Mouse (Mus musculus): ENCODE data around the gene G6pc2. TPM values are rescaled to one million over a fixed set of nuclear protein-coding genes. Genes with fewer than 3 reads are reported as not detected.

The G6pc2 gene
- not detected in 2 replicates for polyA plus RNA-seq (2016; fragmentation: Nextera tagmentation; extraction: Ambion mirVana)

DNA sequence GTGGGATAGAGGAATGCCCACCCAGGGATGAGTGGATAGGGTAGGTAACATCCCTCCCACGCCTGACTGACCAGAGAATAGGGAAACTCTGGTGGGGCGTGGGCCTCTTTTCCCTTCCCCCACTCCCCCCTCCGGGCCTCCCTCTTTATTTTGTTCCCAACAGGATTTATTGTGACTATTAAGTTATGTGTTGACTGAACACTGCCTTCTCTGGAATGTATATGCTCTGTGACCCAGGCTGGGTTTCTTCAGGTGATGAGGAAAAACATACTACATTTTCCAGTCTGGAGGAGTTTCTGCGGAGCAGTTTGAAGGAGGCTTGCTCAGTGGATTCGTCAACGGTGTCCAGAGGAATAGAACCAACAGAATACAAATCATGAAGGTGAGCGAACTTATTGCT lies at the start of gene G6pc2:
G6pc2 (plus strand) TSS at position 301 of the 400 bp plus-strand sequence.
- 0 out of 2 replicates have a peak, but pooled peaks cover under 1% of the 10 kb centered on the region for H3K4me1 ChIP-seq
- H3K27ac ChIP-seq (replicated peaks), result no peak within 1 kb of the TSS
- 79% methylated on average over 7 of the region's 7 CpGs for WGBS
- no peaks in the 10 kb centered on the region for H3K27me3 ChIP-seq (ENCODE audit: low read depth, poor library complexity, severe bottlenecking)
- H3K36me3 ChIP-seq, result no peaks in the 10 kb centered on the region
- no peak for DNase-seq (ENCODE audit: low spot score)
- H3K4me3 ChIP-seq, result no peak within 1 kb of the TSS
- no peaks in the 10 kb centered on the region for H3K9me3 ChIP-seq (replicated peaks)

DNA sequence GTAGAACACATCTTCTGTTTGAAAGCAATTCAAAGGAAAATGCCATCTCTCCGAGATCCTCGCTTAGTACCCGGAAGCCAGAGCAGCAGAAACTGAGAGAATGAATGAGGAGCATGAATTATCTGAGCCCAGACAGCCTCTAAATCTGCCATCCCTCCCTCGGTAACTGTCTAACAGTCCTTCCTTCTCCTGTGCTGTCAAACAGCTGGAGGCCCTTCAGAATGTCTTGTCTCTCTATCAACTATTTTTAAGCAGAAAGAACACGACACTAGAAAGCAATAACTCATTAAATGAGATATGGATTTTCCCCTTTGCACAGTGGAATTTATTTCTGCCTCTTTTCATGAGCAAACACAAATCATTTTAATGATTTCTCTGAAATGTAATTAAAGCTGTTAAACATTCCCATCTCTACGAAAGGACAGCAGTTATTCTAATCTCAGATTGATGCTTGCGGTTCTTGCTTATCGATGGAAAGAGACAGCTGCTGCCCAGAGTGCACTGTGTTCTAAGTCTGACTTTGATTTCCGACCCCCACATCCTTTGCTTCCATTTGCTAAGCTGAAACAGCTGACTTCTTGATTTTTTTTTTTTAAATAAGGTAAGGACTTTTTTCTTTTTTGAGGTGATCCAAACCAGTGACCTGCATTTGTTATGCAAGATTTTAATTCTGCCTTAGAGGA lies 40.3 kb upstream of the G6pc2 start:
- H3K4me3 ChIP-seq, result no peak overlapping the region
- DNase-seq (ENCODE audit: low spot score), result no peak
- 87% methylated on average over 9 of the region's 9 CpGs for WGBS

DNA sequence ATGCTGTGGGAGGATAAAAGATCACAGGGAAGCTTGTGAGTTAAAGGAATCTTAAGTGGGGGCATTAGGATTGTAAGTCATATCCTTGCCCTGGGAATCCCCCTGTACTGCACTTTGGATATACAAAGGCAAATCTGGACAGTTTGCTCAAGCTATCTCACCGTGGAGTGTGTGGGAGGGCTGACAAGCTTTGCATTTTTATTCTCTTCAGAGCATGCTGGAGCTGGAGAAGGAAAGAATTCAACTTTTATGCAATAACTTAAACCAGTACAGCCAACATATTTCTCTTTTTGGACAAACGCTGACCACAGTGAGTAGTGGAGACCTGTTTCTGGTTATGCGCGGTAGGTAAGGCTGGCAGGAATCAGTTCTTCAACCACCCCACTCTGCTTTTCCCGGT lies 35.6 kb upstream of the G6pc2 start:
- no peaks in the 10 kb centered on the region for H3K27me3 ChIP-seq (ENCODE audit: low read depth, poor library complexity, severe bottlenecking)
- WGBS, result 76% methylated on average over 5 of the region's 5 CpGs
- H3K4me1 ChIP-seq, result peaks cover 15% of the 10 kb centered on the region
- DNase-seq (ENCODE audit: low spot score), result no peak
- H3K27ac ChIP-seq (replicated peaks), result no peak overlapping the region
- H3K4me3 ChIP-seq, result no peak overlapping the region
- peaks cover 6% of the 10 kb centered on the region; the same call in 1 of the 2 replicates for H3K9me3 ChIP-seq (replicated peaks)
- no peaks in the 10 kb centered on the region for H3K36me3 ChIP-seq

More for the DNA sequence above, 40.3 kb upstream of the G6pc2 start:
- peaks cover 6% of the 10 kb centered on the region for H3K4me1 ChIP-seq
- no peak overlapping the region for H3K27ac ChIP-seq (replicated peaks)
- H3K9me3 ChIP-seq (replicated peaks), result peaks cover 6% of the 10 kb centered on the region; the same call in 1 of the 2 replicates
- H3K27me3 ChIP-seq (ENCODE audit: low read depth, poor library complexity, severe bottlenecking), result no peaks in the 10 kb centered on the region
- H3K36me3 ChIP-seq, result no peaks in the 10 kb centered on the region

DNA sequence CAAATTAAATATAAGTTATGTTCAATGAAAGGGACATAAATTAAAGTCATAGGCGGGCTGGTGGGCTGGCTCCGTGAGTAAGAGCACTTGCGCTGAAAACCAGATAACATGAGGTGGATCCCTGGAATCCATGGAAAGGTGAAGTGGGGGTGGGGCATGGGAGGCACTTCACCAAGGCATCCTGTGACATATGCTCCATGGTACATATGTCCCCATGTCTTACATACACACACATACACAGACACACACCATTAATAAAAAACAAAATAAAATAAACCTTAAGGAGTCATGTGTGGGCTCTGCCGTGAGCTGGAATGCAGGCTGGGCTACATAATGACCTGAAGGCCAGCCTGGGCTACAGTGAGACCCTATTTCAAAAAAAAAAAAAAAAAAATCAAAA lies 31.2 kb upstream of the G6pc2 start:
- 95% methylated on average over 4 of the region's 4 CpGs for WGBS
- no peaks in the 10 kb centered on the region for H3K27me3 ChIP-seq (ENCODE audit: low read depth, poor library complexity, severe bottlenecking)
- no peak overlapping the region for H3K4me3 ChIP-seq
- H3K9me3 ChIP-seq (replicated peaks), result no peaks in the 10 kb centered on the region
- no peak for DNase-seq (ENCODE audit: low spot score)
- H3K36me3 ChIP-seq, result no peaks in the 10 kb centered on the region
- H3K27ac ChIP-seq (replicated peaks), result no peak overlapping the region
- peaks cover 15% of the 10 kb centered on the region for H3K4me1 ChIP-seq

- 82% methylated on average over 2 of the region's 2 CpGs for WGBS
- no peak overlapping the region for H3K4me3 ChIP-seq
- H3K27me3 ChIP-seq (ENCODE audit: low read depth, poor library complexity, severe bottlenecking), result no peaks in the 10 kb centered on the region
- no peak for DNase-seq (ENCODE audit: low spot score)
- H3K9me3 ChIP-seq (replicated peaks), result no peaks in the 10 kb centered on the region
- peak overlapping the region; percentile 42; the same call in 1 of the 2 replicates for H3K27ac ChIP-seq (replicated peaks)
- peaks cover 10% of the 10 kb centered on the region for H3K4me1 ChIP-seq
- peaks cover 28% of the 10 kb centered on the region for H3K36me3 ChIP-seq
Measured at GRCm38 (mm10) chr2:69187990-69188389, 22.9 kb upstream of the G6pc2 start.

DNA sequence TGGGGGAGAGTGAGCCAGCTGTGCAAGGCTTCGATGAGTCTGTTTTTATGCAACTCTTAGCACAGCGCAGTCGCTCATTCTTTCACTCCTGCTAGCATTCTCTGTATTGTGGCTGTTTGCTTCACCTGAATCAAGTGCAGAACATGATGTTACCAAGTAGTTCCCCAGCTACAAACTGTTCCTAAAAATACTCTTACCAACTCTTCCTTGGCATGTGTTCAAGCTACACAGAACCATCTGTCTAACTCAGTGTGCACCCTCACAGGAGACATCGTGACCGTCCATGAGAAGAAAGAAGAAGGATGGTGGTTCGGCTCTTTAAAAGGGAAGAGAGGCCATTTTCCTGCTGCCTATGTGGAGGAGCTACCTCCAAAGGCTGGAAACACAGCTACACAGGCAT lies 22.1 kb upstream of the G6pc2 start:
- DNase-seq (ENCODE audit: low spot score), result no peak
- Histone ChIP-seq H3K27ac (replicated peaks) (no peak overlapping the region), H3K4me1 (peaks cover 10% of the 10 kb centered on the region), H3K27me3 (ENCODE audit: low read depth, poor library complexity, severe bottlenecking) (no peaks in the 10 kb centered on the region), H3K9me3 (replicated peaks) (no peaks in the 10 kb centered on the region), H3K36me3 (peaks cover 36% of the 10 kb centered on the region), H3K4me3 (no peak overlapping the region)
- 95% methylated on average over 6 of the region's 6 CpGs for WGBS

DNA sequence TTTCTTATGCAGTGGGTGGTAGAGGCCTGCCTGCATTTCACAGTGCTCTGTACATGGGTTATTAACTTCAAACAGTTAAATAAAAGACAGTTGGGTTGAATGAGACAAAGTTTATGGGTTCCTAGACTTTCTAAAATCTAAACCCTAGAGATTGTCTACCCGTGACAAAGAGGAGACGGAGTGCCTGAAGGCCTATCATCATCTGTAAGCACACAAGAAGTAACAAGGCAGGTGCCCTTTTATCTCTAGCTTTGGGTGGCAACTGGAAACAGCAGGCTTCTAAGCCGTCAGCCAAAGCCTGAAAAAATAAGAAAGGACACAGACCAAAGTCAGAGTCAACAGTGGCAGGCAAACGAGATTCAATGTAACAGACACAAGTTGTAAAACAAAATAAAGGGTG lies 21.7 kb upstream of the G6pc2 start:
- H3K27ac ChIP-seq (replicated peaks), result no peak overlapping the region
- WGBS, result 77% methylated on average over 4 of the region's 4 CpGs

GRCm38 (mm10) chr2:69191059-69191458 lies 19.8 kb upstream of the G6pc2 start:
- H3K27me3 ChIP-seq (ENCODE audit: low read depth, poor library complexity, severe bottlenecking), result no peaks in the 10 kb centered on the region
- H3K27ac ChIP-seq (replicated peaks), result no peak overlapping the region
- H3K36me3 ChIP-seq, result peaks cover 59% of the 10 kb centered on the region
- H3K4me3 ChIP-seq, result no peak overlapping the region
- peaks cover 10% of the 10 kb centered on the region for H3K4me1 ChIP-seq
- 93% methylated on average over 5 of the region's 5 CpGs for WGBS
- no peak for DNase-seq (ENCODE audit: low spot score)
- H3K9me3 ChIP-seq (replicated peaks), result no peaks in the 10 kb centered on the region

More for the DNA sequence above, 21.7 kb upstream of the G6pc2 start:
- Histone ChIP-seq H3K36me3 (peaks cover 41% of the 10 kb centered on the region), H3K27me3 (ENCODE audit: low read depth, poor library complexity, severe bottlenecking) (no peaks in the 10 kb centered on the region), H3K9me3 (replicated peaks) (no peaks in the 10 kb centered on the region), H3K4me1 (peaks cover 10% of the 10 kb centered on the region), H3K4me3 (no peak overlapping the region)
- no peak for DNase-seq (ENCODE audit: low spot score)

- Histone ChIP-seq H3K27ac (replicated peaks) (no peak overlapping the region), H3K4me3 (no peak overlapping the region), H3K4me1 (no peaks in the 10 kb centered on the region), H3K27me3 (ENCODE audit: low read depth, poor library complexity, severe bottlenecking) (no peaks in the 10 kb centered on the region), H3K36me3 (peaks cover 75% of the 10 kb centered on the region), H3K9me3 (replicated peaks) (no peaks in the 10 kb centered on the region)
- DNase-seq (ENCODE audit: low spot score), result no peak
- 90% methylated on average over 5 of the region's 5 CpGs for WGBS
Measured at GRCm38 (mm10) chr2:69193555-69193954, 17.3 kb upstream of the G6pc2 start.

DNA sequence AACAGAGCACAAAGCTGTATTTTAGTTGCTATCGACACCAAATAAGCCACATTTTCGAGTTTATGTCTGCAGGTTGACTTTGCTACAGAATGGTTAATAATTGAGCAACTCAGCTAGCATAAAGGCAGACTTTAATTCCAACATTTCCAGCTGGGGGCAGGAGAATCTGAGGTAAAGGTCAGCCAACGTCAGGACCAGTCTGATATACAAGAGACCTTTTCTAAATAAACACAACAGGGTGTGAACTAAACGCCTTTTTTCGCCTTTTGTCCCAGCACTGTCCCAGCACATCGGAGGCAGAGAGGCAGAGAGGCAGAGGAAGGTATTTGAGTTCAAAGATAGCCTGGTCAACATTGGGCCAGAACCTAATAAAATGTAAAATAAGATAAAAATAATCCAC lies 5.7 kb upstream of the G6pc2 start:
- WGBS, result 30% methylated on average over 6 of the region's 6 CpGs
- Histone ChIP-seq H3K36me3 (peaks cover 32% of the 10 kb centered on the region), H3K4me3 (peak overlapping the region; percentile 89), H3K27me3 (ENCODE audit: low read depth, poor library complexity, severe bottlenecking) (no peaks in the 10 kb centered on the region), H3K9me3 (replicated peaks) (no peaks in the 10 kb centered on the region), H3K27ac (replicated peaks) (peak overlapping the region; percentile 97), H3K4me1 (peaks cover 18% of the 10 kb centered on the region)
- DNase-seq (ENCODE audit: low spot score), result no peak

DNA sequence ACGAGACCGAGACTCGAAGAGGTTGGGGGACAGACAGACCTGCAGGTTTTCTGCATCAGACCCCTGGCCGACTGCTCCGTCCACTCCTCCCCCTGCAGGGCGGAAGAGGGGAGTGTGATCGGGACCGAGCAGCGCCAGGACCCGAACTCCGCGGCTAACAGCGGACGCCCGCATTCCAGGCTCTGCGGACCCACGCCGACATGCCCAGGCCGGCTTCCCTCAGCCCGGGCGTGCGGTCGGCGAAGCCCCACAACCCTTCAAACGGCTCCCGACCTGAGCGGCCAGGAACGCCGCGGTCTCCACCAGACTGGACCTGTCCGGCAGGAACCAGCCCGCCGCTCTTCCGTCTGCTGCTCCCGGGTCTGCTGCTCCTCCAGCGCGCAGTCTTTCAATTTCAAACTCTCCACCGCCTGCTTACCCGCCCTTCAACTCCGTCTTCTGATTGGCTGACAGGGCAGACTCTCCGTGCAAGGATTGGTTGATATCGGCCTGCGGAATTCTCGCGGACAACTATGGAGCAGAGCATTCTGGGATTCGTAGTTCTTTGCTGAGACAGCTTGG lies 5.0 kb upstream of the G6pc2 start, which contains the start of gene Spc25:
Spc25 (minus strand) TSS at position 404 of the 561 bp plus-strand sequence.
- no peaks in the 10 kb centered on the region for H3K27me3 ChIP-seq (ENCODE audit: low read depth, poor library complexity, severe bottlenecking)
- H3K4me3 ChIP-seq, result peak within 1 kb of the TSS; percentile 89

GRCm38 (mm10) chr2:69206523-69206922 lies 4.3 kb upstream of the G6pc2 start:
- WGBS, result 24% methylated on average over 7 of the region's 7 CpGs

More for the DNA sequence above, 5.0 kb upstream of the G6pc2 start, which contains the start of gene Spc25:
- Histone ChIP-seq H3K27ac (replicated peaks) (peak within 1 kb of the TSS; percentile 97), H3K36me3 (peaks cover 27% of the 10 kb centered on the region), H3K9me3 (replicated peaks) (no peaks in the 10 kb centered on the region), H3K4me1 (peaks cover 18% of the 10 kb centered on the region)
- under 1% methylated on average over 46 of the region's 46 CpGs for WGBS
- DNase-seq (ENCODE audit: low spot score), result peak; percentile 92

DNA sequence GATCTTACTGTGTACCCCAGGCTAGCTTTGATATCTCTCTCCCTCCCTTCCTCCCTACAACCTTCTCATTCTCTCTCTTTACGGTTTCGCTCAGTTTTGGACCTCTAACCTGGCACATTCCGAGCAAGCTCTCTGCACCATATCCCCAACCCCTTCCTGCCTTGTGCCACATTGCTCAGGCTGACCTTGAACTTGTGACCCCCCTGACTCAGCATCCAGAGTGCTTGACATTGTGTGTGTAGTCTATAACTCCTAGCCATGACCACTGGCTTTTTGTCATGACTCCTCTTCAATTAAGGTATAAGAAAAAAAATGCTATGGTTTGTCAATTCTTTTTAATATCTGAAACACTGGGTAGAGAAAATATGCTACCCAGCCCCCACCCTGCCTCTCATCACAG lies 1.2 kb upstream of the G6pc2 start:
- no peaks in the 10 kb centered on the region for H3K27me3 ChIP-seq (ENCODE audit: low read depth, poor library complexity, severe bottlenecking)
- H3K9me3 ChIP-seq (replicated peaks), result no peaks in the 10 kb centered on the region
- no peaks in the 10 kb centered on the region for H3K36me3 ChIP-seq
- peaks cover 9% of the 10 kb centered on the region for H3K4me1 ChIP-seq
- no peak for DNase-seq (ENCODE audit: low spot score)
- H3K4me3 ChIP-seq, result no peak overlapping the region
- H3K27ac ChIP-seq (replicated peaks), result no peak overlapping the region
- 87% methylated on average over 3 of the region's 3 CpGs for WGBS

More at GRCm38 (mm10) chr2:69206523-69206922, 4.3 kb upstream of the G6pc2 start:
- Histone ChIP-seq H3K9me3 (replicated peaks) (no peaks in the 10 kb centered on the region), H3K27ac (replicated peaks) (peak overlapping the region; percentile 97; the same call in 1 of the 2 replicates), H3K36me3 (peaks cover 20% of the 10 kb centered on the region), H3K4me3 (peak overlapping the region; percentile 89), H3K4me1 (peaks cover 18% of the 10 kb centered on the region), H3K27me3 (ENCODE audit: low read depth, poor library complexity, severe bottlenecking) (no peaks in the 10 kb centered on the region)
- no peak for DNase-seq (ENCODE audit: low spot score)
